Mouse (Mus musculus) WW6 (cell line): ENCODE measurements around the gene Nr0b1.

Experiments used
- DNase-seq: peaks from one replicate; pipeline ENCODE4 v3.0.0-alpha.2; 2013; ENCODE audit warnings: low read depth, low spot score

Gene Nr0b1

DNA sequence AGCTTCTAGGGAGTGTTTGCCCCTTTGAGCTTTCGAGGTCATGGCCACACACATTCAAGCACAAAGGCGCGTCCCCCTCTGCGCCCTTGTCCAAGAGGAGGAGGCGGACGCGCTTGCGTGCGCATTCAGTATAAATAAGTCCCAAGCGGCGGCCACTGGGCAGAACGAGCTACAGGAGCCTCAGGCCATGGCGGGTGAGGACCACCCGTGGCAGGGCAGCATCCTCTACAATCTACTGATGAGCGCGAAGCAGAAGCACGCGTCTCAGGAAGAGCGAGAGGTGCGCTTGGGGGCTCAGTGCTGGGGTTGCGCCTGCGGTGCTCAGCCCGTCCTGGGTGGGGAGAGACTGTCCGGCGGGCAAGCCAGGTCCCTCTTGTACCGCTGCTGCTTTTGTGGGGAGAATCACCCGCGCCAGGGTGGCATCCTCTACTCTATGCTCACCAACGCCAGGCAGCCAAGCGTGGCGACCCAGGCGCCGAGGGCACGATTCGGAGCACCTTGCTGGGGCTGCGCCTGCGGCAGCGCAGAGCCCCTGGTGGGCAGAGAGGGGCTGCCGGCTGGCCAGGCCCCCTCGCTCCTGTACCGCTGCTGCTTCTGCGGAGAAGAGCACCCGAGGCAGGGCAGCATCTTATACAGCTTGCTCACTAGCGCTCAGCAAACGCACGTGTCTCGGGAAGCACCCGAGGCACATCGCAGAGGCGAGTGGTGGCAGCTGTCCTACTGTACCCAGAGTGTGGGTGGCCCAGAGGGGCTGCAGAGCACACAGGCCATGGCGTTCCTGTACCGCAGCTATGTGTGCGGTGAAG lies at the start of gene Nr0b1:
Gene Nr0b1 (plus strand): TSS at position 151 of the 806 bp plus-strand sequence.
- DNase-seq = no peak

DNA sequence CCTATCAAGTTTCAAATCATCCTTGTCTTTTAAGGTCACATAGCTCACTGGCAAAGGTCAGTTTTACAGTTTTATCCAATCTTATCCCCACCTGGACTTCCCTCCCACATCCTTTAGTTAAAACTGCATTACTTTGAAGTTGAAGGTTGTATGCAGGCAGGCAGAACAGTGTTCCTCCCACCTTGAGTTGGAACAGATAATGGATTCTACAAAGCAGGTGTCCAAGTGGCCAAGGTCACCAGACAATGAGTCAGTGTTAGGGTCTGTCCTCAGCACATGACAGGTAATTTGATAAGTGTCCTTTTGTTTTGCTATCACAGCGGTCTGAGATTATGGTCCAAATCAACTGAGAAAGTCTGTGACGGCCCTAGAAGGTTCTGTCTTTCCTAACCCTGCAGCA lies 4.3 kb upstream of the Nr0b1 start:
- no peak for DNase-seq

DNA sequence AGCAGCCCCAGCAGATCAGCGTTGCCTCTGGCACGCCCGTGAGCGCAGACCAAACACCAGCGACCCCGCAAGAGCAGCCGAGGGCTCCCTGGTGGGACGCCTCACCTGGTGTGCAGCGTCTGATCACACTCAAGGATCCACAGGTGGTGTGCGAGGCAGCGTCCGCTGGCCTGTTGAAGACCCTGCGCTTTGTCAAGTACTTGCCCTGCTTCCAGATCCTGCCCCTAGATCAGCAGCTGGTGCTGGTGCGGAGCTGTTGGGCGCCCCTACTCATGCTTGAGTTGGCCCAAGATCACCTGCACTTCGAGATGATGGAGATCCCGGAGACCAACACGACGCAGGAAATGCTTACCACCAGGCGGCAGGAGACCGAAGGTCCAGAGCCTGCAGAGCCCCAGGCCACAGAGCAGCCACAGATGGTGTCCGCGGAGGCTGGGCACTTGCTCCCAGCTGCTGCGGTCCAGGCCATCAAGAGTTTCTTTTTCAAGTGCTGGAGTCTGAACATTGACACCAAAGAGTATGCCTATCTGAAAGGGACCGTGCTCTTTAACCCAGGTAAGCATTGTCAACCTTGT lies 943 bp downstream of the Nr0b1 start:
- DNase-seq = no peak

DNA sequence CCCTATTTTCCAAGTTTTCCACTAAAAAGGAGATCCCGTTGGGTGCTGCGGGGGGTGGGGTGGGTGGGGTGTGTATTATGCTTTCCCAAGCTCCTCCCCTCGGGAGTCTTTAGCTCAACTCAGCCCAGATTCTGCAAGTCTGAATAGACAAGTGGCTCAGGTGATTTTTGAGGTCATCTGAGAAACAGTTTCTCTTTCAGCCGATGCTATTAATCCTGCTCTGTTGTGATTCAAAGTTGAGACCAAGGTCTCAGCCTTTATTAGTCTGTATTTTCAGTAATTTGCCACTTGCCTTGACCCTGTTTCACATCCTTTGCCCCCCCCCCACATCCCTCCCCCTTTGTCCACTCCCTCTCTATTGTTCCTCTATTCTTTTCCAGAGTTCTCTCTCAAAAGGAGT lies 1.8 kb downstream of the Nr0b1 start:
- no peak for DNase-seq

DNA sequence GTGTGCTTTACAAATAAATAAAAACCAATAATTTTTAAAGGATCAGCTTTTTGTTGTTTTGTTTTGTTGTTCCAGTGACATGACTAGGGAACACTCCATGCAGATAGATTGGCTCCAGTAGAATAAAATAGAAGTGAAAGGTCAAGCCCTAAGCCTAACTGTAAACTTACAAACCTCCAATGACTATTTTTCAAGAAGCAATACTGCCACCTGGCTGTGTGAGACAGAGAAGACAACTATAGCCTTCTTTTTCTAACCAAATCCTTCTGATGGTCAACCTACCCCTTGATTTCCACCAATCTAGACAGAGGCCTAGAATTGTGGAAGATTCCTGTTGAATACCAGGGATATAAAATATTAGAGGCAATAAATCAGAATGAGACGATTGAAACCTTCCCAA lies 45.7 kb downstream of the Nr0b1 start:
- no peak for DNase-seq
